Mouse (Mus musculus): ENCODE measurements around the gene Zbtb40.

DNA sequence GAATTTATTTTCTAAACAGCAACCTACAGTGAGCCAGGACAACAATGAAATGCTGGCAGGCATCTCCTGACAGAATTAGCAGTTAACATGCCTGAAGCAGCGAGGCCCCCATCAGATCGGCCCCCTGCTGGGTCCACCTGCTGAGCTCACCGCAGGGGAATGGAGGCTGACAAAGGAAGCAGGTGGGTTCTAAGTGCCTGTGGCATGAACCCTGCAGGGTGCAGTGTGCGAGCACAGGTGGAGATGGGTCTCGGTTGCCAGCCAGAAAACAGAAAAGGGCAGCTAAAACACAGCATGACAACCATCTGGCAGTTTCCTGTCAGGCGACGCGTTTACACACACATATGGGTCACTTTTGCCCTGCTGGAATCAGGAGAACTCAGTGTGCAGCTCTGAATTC, 32.7 kb downstream of the Zbtb40 start:
- TF ChIP-seq CTCF (IDR thresholded peaks at IDR 0.05; ENCODE audit: low read depth): no peak
- TF ChIP-seq EP300 (optimal IDR thresholded peaks at IDR 0.05): no peak

Data from stomach, postnatal 0 days (tissue).